Mouse (Mus musculus) B cell, adult 62 days (primary cell): Measurements from ENCODE around the gene Dazap2. TPM values are rescaled to one million over a fixed set of nuclear protein-coding genes. Genes with fewer than 3 reads are reported as not detected.

Experiments used
- total RNA-seq: library from RNA; stranded (reverse); gene quantifications from 4 replicates; pipeline ENCODE4 v1.2.4, GENCODE M21; 2023

The Dazap2 gene
- 573 to 612 TPM (median 596 TPM) in 4 replicates for total RNA-seq

GRCm38 (mm10) chr15:100614996-100615824 is at the start of gene Dazap2:
TSS of gene Dazap2 (plus strand) at chr15:100615349.

GRCm38 (mm10) chr15:100599276-100600046 is 15.7 kb upstream of the Dazap2 start, which contains the start of gene Pou6f1:
TSS of gene Pou6f1 (minus strand) at chr15:100599984.

GRCm38 (mm10) chr15:100636700-100637501 is 21.8 kb downstream of the Dazap2 start, which contains the start of gene Smagp:
TSS of gene Smagp (minus strand) at chr15:100636940.

GRCm38 (mm10) chr15:100669337-100669736 is 54.2 kb downstream of the Dazap2 start, which contains the start of gene Bin2:
TSS of gene Bin2 (minus strand) at chr15:100669553.

Other genes starting within 250 kb of the Dazap2 start
- not detected in 4 replicates for gene Gm5475, start 193.2 kb upstream of the Dazap2 start, total RNA-seq
- 13.7 to 21.6 TPM (median 17.9 TPM) in 4 replicates for gene Slc11a2, start 190.3 kb upstream of the Dazap2 start, total RNA-seq
- gene Letmd1, start 146.3 kb upstream of the Dazap2 start, total RNA-seq = 37.7 to 44.5 TPM (median 40.0 TPM) in 4 replicates
- gene Csrnp2, start 119.9 kb upstream of the Dazap2 start, total RNA-seq = 5.3 to 5.9 TPM (median 5.8 TPM) in 4 replicates
- gene Tfcp2, start 63.3 kb upstream of the Dazap2 start, total RNA-seq = 7.8 to 9.0 TPM (median 8.5 TPM) in 4 replicates
- 68.5 to 74.7 TPM (median 71.3 TPM) in 4 replicates for gene Pou6f1, start 15.4 kb upstream of the Dazap2 start, total RNA-seq
- gene Smagp, start 21.6 kb downstream of the Dazap2 start, total RNA-seq = 12.8 to 16.8 TPM (median 14.8 TPM) in 4 replicates
- gene Bin2, start 54.2 kb downstream of the Dazap2 start, total RNA-seq = 161 to 176 TPM (median 171 TPM) in 4 replicates
- 1.9 to 2.3 TPM in 2 of 4 replicates, not detected in the others for gene Cela1, start 72.6 kb downstream of the Dazap2 start, total RNA-seq
- gene Galnt6, start 114.0 kb downstream of the Dazap2 start, total RNA-seq = 26.8 to 31.5 TPM (median 30.1 TPM) in 4 replicates
- 15.0 to 20.2 TPM (median 17.6 TPM) in 4 replicates for gene Slc4a8, start 146.4 kb downstream of the Dazap2 start, total RNA-seq